Mouse (Mus musculus) adrenal gland, postnatal 4 days (tissue): ENCODE measurements around the gene Ccnt1. TPM values are rescaled to one million over a fixed set of nuclear protein-coding genes. Genes with fewer than 3 reads are reported as not detected.
A peak's percentile ranks its signal among the peaks of the same experiment; 100 is the strongest.

Experiments used
- DNase-seq, 2 experiments: peaks; one replicate each; pipeline ENCODE4 v3.0.0; 2021 to 2022; ENCODE audit warnings: low spot score in 2 of 2, mixed read lengths in 2 of 2
- total RNA-seq, 2 experiments: library from RNA; stranded (reverse); gene quantifications; 2 replicates each; pipeline ENCODE4 v1.2.3; 2021

Ccnt1 gene
- total RNA-seq, 2 experiments from 2014 or later: 52.8 to 65.1 TPM

GRCm38 (mm10) chr15:98600036-98600709, 29.4 kb upstream of the Ccnt1 start:
- DNase-seq: no peak

GRCm38 (mm10) chr15:98596609-98597008, 25.9 kb upstream of the Ccnt1 start:
- no peak for DNase-seq

GRCm38 (mm10) chr15:98595049-98595448, 24.3 kb upstream of the Ccnt1 start:
- DNase-seq: no peak

- DNase-seq: no peak
Observed at GRCm38 (mm10) chr15:98594193-98594592, 23.5 kb upstream of the Ccnt1 start.

GRCm38 (mm10) chr15:98591396-98591795, 20.7 kb upstream of the Ccnt1 start:
- DNase-seq: no peak

GRCm38 (mm10) chr15:98589640-98590336, 19.1 kb upstream of the Ccnt1 start:
- DNase-seq: no peak

- no peak for DNase-seq
Observed at GRCm38 (mm10) chr15:98587751-98588150, 17.0 kb upstream of the Ccnt1 start.

- DNase-seq: peak in 1 of 2 experiments; percentile 1
Observed at GRCm38 (mm10) chr15:98586141-98586540, 15.4 kb upstream of the Ccnt1 start.

- no peak for DNase-seq
Observed at GRCm38 (mm10) chr15:98585421-98585820, 14.7 kb upstream of the Ccnt1 start.

GRCm38 (mm10) chr15:98582996-98583395, 12.3 kb upstream of the Ccnt1 start:
- no peak for DNase-seq

- DNase-seq: no peak
Observed at GRCm38 (mm10) chr15:98582410-98582809, 11.7 kb upstream of the Ccnt1 start.

- DNase-seq: peak in 1 of 2 experiments; percentile 60
Observed at GRCm38 (mm10) chr15:98579795-98580464, 9.2 kb upstream of the Ccnt1 start.

GRCm38 (mm10) chr15:98579310-98579709, 8.6 kb upstream of the Ccnt1 start:
- no peak for DNase-seq

GRCm38 (mm10) chr15:98573293-98573692, 2.6 kb upstream of the Ccnt1 start:
- DNase-seq: no peak

GRCm38 (mm10) chr15:98569795-98570365, 843 bp downstream of the Ccnt1 start:
- DNase-seq: no peak

- no peak for DNase-seq
Observed at GRCm38 (mm10) chr15:98569216-98569615, 1.5 kb downstream of the Ccnt1 start.

GRCm38 (mm10) chr15:98568256-98569033, 2.3 kb downstream of the Ccnt1 start:
- DNase-seq: no peak

GRCm38 (mm10) chr15:98567278-98568134, 3.2 kb downstream of the Ccnt1 start:
- peak; percentile 99 for DNase-seq

GRCm38 (mm10) chr15:98566973-98567277, 3.8 kb downstream of the Ccnt1 start:
- no peak for DNase-seq

- DNase-seq: no peak
Observed at GRCm38 (mm10) chr15:98557186-98557585, 13.5 kb downstream of the Ccnt1 start.
